Mouse (Mus musculus): ENCODE results near the gene Olfr126. TPM values are rescaled to one million over a fixed set of nuclear protein-coding genes. Genes with fewer than 3 reads are reported as not detected.

Gene Olfr126
- not detected for total RNA-seq (2023)

DNA sequence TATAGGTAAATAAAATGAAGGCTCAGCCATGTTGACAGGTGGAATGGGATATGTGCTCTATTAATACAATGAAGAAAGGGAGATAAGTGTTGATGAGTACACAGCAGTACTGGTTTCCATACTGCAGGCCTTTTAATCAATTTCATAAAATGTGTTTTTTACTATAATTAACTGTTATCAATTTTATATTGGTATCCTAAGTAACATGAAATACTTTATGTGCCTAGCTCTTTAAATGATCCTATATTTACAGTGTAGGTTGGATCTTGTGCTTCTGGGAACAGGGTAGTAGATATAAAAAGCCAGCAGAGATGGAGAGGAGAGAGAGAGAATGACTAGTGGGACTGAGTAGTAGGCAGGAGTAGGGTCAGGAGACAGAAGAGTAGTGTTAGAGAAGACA, at the start of gene Olfr126:
TSS of gene Olfr126 (plus strand) at position 301 of the 400 bp plus-strand sequence.

DNA sequence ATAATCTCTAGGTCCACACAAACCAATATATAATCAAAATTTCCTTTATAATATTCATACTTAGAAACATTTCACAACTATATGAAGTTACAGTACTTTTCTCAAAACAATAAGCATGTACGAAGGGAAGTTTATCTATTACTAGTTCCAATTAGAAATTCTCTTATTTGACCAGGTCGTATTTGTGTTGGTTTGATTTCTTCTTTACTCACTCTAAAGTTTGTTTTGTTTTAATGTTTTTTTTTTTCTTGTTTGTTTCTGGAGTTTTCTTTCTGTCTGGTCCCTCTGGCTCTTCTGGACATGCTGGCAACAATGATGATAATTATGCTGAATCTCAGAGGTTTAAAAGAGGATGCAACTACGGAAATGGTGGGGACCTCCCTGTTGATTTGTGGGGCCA, 47.7 kb upstream of the Olfr126 start, which contains the start of gene Olfr124:
TSS of gene Olfr124 (plus strand) at position 301 of the 400 bp plus-strand sequence.

DNA sequence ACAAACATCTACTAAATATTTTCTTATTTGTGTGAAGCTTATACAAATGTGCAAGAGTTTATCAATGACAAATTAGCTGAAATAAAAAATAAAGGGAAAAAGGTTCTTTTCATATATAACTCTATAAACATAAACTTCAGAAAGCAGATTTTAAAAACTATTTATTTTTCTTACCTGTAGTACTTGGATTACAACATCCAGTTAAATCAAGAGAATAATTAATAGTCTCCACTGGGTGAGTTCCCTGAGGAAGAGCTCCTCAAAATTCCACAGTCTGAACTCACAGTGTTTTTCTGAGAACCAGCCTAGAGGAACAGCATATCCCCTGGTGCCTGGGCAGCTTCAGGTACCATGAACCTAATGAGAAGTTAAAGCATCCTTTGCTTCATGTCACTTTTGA, 14.6 kb upstream of the Olfr126 start, which contains the start of gene Olfr125:
TSS of gene Olfr125 (plus strand) at position 301 of the 400 bp plus-strand sequence.

DNA sequence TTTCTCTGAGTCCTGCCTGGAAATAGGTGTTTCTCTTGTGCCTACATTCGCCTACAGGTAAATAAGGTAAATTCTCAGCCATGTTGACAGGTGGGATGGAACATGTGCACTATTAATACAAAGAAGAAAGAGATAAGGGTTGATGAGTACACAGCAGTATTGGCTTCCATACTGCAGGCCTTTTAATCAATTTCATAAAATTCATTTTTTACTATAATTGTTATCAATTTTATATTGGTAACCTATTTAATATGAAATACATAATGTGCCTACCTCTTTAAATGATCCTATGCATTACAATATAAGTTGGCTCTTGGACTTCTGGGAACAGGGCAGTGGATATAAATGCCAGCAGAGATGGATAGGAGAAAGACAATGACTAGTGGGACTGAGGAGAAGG, 52.9 kb downstream of the Olfr126 start, which contains the start of gene Olfr127:
TSS of gene Olfr127 (plus strand) at position 301 of the 400 bp plus-strand sequence.

Other genes with a start within 250 kb of the Olfr126 start
- not detected for gene Olfr115, start 220.4 kb upstream of the Olfr126 start, total RNA-seq (2023)
- gene Olfr116, start 220.3 kb upstream of the Olfr126 start, total RNA-seq (2023): not detected
- not detected for gene Olfr117, start 183.7 kb upstream of the Olfr126 start, total RNA-seq (2023)
- gene Olfr118, start 180.5 kb upstream of the Olfr126 start, total RNA-seq (2023): not detected
- not detected for gene Olfr119, start 150.9 kb upstream of the Olfr126 start, total RNA-seq (2023)
- not detected for gene Olfr120, start 125.7 kb upstream of the Olfr126 start, total RNA-seq (2023)
- gene Olfr121, start 98.6 kb upstream of the Olfr126 start, total RNA-seq (2023): not detected
- gene Olfr122, start 78.9 kb upstream of the Olfr126 start, total RNA-seq (2023): not detected
- gene Olfr123, start 54.0 kb upstream of the Olfr126 start, total RNA-seq (2023): not detected
- gene Olfr124, start 47.6 kb upstream of the Olfr126 start, total RNA-seq (2023): not detected
- gene Olfr125, start 14.5 kb upstream of the Olfr126 start, total RNA-seq (2023): not detected
- not detected for gene Olfr127, start 53.0 kb downstream of the Olfr126 start, total RNA-seq (2023)
- gene Olfr128, start 73.1 kb downstream of the Olfr126 start, total RNA-seq (2023): not detected
- gene Olfr761, start 105.6 kb downstream of the Olfr126 start, total RNA-seq (2023): not detected
- not detected for gene Olfr129, start 212.6 kb downstream of the Olfr126 start, total RNA-seq (2023)
- gene Olfr130, start 216.4 kb downstream of the Olfr126 start, total RNA-seq (2023): not detected
- gene Olfr131, start 241.2 kb downstream of the Olfr126 start, total RNA-seq (2023): not detected